Mouse (Mus musculus): ENCODE results near the gene Spdl1. TPM values are rescaled to one million over a fixed set of nuclear protein-coding genes. Genes with fewer than 3 reads are reported as not detected.

The Spdl1 gene
- total RNA-seq, 2 experiments from 2014 or later: 54.5 to 65.7 TPM

- ATAC-seq (replicated peaks; ENCODE audit: low FRiP score, poor library complexity, severe bottlenecking): no peak
These were observed 69.6 kb downstream of the Spdl1 start for GRCm38 (mm10) chr11:34763739-34764361.

GRCm38 (mm10) chr11:34762570-34763127 lies 70.8 kb downstream of the Spdl1 start:
- no peak for ATAC-seq (replicated peaks; ENCODE audit: low FRiP score, poor library complexity, severe bottlenecking)

- ATAC-seq (replicated peaks; ENCODE audit: low FRiP score, poor library complexity, severe bottlenecking): no peak
These were observed 71.3 kb downstream of the Spdl1 start for GRCm38 (mm10) chr11:34762125-34762524.

GRCm38 (mm10) chr11:34759582-34759981 lies 73.9 kb downstream of the Spdl1 start:
- no peak for ATAC-seq (replicated peaks; ENCODE audit: low FRiP score, poor library complexity, severe bottlenecking)

Other genes starting within 250 kb of the Spdl1 start
- gene Dock2, start 49.7 kb downstream of the Spdl1 start, total RNA-seq (2015; ENCODE audit: low replicate concordance): 20.9 and 25.2 TPM in 2 replicates
- gene Dock2, start 49.7 kb downstream of the Spdl1 start, total RNA-seq (2017; ENCODE audit: low replicate concordance): 14.6 and 21.8 TPM in 2 replicates